20 mouse cellular contexts compared by ENCODE assay signal in the genomic region with DNA sequence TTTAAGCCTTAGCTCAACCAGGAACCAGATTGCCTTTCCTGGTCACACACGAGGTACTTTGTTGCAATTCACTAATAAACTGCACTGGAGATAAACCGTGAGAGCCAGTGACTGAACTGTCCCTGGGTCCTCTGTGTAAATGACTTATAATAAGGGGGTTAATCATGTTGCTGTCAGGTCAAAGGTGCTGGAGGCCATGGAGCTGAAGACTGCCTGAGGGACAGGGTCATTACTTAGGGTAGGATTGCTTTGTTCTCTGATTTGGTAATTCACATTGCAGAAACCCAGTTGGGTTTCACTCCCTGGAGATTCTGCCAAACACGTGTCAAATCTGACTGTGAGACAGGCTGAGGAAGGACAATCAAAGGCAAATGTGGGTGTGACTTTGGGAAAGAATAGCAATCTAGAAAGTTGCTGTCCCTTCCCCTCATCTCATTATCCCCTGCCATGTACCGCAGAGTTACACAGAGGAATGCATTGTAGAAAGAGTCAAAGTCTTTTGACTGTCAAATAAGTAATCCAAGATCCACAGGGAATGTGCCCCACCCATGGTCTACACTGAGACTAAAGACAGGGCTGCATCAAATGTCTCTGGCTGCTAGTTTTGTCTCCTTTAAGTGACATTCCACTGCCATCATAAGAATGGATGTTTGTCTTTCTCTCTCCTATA. TPM values are rescaled to one million over a fixed set of nuclear protein-coding genes. Genes with fewer than 3 reads are reported as not detected.
DNase-seq lines count a peak whose midpoint lies in the region; ATAC-seq lines count a peak whose summit lies in the region.
"Had no signal": no experiment of that assay in that cellular context is flagged by ENCODE, and none has a peak within 500 bp of the region (broad histone marks: within the 10 kb centered on the region; RNA-seq: fewer than 3 reads in every experiment).

No protein-coding gene starts in this region.

- no peaks in the 10 kb centered on the region for H3K27me3 ChIP-seq in kidney, embryonic 15.5 days
- no peaks in the 10 kb centered on the region for H3K27me3 ChIP-seq in neural tube, embryonic 11.5 days (ENCODE audit: control insufficient read depth, insufficient read depth, low read length)
- H3K27me3 ChIP-seq: embryonic facial prominence, embryonic 12.5 days; heart, embryonic 12.5 days; liver, embryonic 12.5 days had no signal

- H3K4me2 ChIP-seq in kidney, embryonic 15.5 days = no peak overlapping the region
- H3K4me2 ChIP-seq in neural tube, embryonic 11.5 days (ENCODE audit: low read depth) = no peak overlapping the region
- H3K4me2 ChIP-seq: embryonic facial prominence, embryonic 12.5 days; heart, embryonic 12.5 days; liver, embryonic 12.5 days; lung, embryonic 14.5 days had no signal

- no peaks in the 10 kb centered on the region for H3K9me3 ChIP-seq in kidney, embryonic 15.5 days (replicated peaks)
- no peaks in the 10 kb centered on the region for H3K9me3 ChIP-seq in neural tube, embryonic 11.5 days (ENCODE audit: control insufficient read depth, low read length)
- H3K9me3 ChIP-seq: embryonic facial prominence, embryonic 12.5 days; liver, embryonic 12.5 days had no signal

- no peak overlapping the region for H3K4me3 ChIP-seq in kidney, embryonic 15.5 days (replicated peaks)
- H3K4me3 ChIP-seq in neural tube, embryonic 11.5 days (ENCODE audit: low read depth, low read length) = no peak overlapping the region
- H3K4me3 ChIP-seq: embryonic facial prominence, embryonic 12.5 days; heart, embryonic 12.5 days; liver, embryonic 12.5 days had no signal

- WGBS in kidney, embryonic 15.5 days = 15% methylated on average over 4 of the region's 4 CpGs
- WGBS in neural tube, embryonic 11.5 days = 10% methylated on average over 4 of the region's 4 CpGs

- H3K9ac ChIP-seq in kidney, embryonic 15.5 days = no peak overlapping the region
- no peak overlapping the region for H3K9ac ChIP-seq in neural tube, embryonic 11.5 days (ENCODE audit: low read length)
- H3K9ac ChIP-seq: embryonic facial prominence, embryonic 12.5 days; heart, embryonic 12.5 days; liver, embryonic 12.5 days; lung, embryonic 14.5 days had no signal

- no peak for DNase-seq in kidney, postnatal 25 days
- DNase-seq in R1 (ENCODE audit: low read depth, low spot score) = peak; percentile 93
- DNase-seq in embryo, embryonic 11 days = peak; percentile 24
- peak; percentile 21 for DNase-seq in neural tube, embryonic 11.5 days (ENCODE audit: low spot score)
- DNase-seq in frontal cortex, postnatal 36 days (ENCODE audit: low spot score in 2 of 2) = no peak
- no peak for DNase-seq in cerebellum, adult 11-12 months
- DNase-seq: cerebellum, adult 9-11 months; gastrocnemius, postnatal 36 days; heart, postnatal 36 days; kidney, adult 9 months; layer of hippocampus, postnatal 36 days; lung, embryonic 14.5 days; midbrain, embryonic 14.5 days; right cerebral cortex, postnatal 25 days; thymus, postnatal 14 days had no signal

- ATAC-seq in kidney, embryonic 15.5 days (replicated peaks; ENCODE audit: low FRiP score) = 0 out of 2 replicates have a peak, but pooled peaks have one; percentile 22
- peak; percentile 48 for ATAC-seq in neural tube, embryonic 11.5 days (ENCODE audit: insufficient read depth, low FRiP score, low TSS enrichment)
- ATAC-seq: liver, embryonic 12.5 days had no signal

- H3K27ac ChIP-seq in kidney, embryonic 15.5 days = no peak overlapping the region
- no peak overlapping the region for H3K27ac ChIP-seq in neural tube, embryonic 11.5 days (ENCODE audit: low read depth, low read length)
- H3K27ac ChIP-seq: embryonic facial prominence, embryonic 12.5 days; liver, embryonic 12.5 days; macrophage had no signal

- H3K36me3 ChIP-seq in kidney, embryonic 15.5 days = no peaks in the 10 kb centered on the region
- no peaks in the 10 kb centered on the region for H3K36me3 ChIP-seq in neural tube, embryonic 11.5 days (ENCODE audit: control insufficient read depth, insufficient read depth, low read length)
- H3K36me3 ChIP-seq: embryonic facial prominence, embryonic 12.5 days; heart, embryonic 12.5 days; liver, embryonic 12.5 days had no signal

- no peaks in the 10 kb centered on the region for H3K4me1 ChIP-seq in kidney, embryonic 15.5 days
- H3K4me1 ChIP-seq in neural tube, embryonic 11.5 days (ENCODE audit: control insufficient read depth, insufficient read depth, low read length) = no peaks in the 10 kb centered on the region
- H3K4me1 ChIP-seq: embryonic facial prominence, embryonic 12.5 days; heart, embryonic 12.5 days; liver, embryonic 12.5 days had no signal

RNA-seq across cellular contexts. Expression of gene Fam98a, which starts 51.8 kb away (rescaled TPM):
- 23.7 and 28.0 TPM in 2 replicates for polyA plus RNA-seq in kidney, embryonic 15.5 days (2015; fragmentation: Nextera tagmentation; extraction: Ambion mirVana)
- polyA plus RNA-seq in neural tube, embryonic 11.5 days (2014; fragmentation: Nextera tagmentation; extraction: Ambion mirVana) = 8.7 and 8.9 TPM in 2 replicates

Comparison
In these comparisons a context has a peak if more than half of its experiments do, and no peak if none do; other contexts are left out.
1. DNase-seq: peak in R1 (single experiment), embryo, embryonic 11 days (single experiment) and neural tube, embryonic 11.5 days (single experiment); none in kidney, postnatal 25 days (0 of 2), frontal cortex, postnatal 36 days (0 of 2) and cerebellum, adult 11-12 months (single experiment).